Mouse (Mus musculus): ENCODE results near the gene Sirt4. TPM values are rescaled to one million over a fixed set of nuclear protein-coding genes. Genes with fewer than 3 reads are reported as not detected.

The Sirt4 gene
- polyA plus RNA-seq, 1 experiment, result 6.3 TPM

DNA sequence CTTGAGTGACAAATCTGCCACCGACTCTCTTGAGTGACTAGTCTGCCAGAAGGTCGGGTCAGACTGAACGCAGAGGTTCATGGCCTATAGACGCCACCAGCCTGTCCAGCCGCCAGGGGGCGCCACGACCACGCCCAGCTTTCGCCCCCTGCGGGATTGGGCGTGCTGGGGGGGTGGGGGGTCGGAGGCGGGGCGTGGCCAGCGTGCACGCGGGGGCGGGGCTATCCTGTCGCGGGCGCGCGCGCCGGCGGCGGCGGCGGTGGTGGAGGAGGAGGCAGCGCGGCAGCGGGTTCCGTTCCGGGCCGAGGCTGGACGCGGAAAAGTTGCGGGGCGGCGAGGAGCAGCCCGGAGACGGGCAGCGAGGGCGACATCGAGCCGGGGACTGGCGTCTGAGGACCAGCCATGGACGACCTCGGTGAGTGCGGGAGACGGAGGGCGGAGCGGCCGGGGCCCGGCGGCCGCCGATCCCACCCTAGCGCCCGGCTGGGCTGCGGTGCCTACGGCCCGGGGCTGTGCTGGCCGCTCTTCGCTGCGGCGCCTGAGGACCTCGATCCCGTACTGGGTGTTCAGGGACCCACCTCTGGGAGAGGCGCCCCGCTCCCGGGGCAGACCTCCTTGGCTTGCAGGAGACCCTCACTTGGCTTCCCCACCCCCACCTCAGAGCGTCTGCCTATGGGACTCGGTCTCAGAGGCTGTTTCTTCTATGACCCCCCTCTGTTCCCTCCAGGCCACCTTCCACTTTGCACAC is 22.1 kb upstream of the Sirt4 start, which contains the start of gene Pxn:
Gene Pxn (plus strand): TSS at position 223 of the 748 bp plus-strand sequence.
- no peak for TF ChIP-seq GATA1 (IDR thresholded peaks at IDR 0.05; ENCODE audit: low read length)

DNA sequence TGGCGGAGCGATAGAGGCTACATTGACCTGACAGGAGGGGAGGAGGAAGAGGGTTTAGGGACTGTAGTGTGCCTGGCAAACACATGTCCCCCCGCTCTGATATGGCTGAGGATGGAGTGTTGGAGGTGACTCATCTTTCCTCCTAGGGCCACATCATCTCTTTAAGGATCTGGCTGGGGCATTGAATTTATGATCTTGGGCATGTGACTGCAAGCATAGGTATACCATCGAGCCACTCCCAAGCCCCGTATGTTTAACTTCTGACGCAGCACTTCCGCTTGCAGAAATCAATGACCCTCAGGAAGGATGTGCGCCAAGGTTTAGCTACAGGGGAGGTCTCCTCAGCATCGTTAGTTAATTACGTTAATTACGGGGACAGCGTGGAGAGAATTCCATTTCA is 18.5 kb upstream of the Sirt4 start:
- no peak for TF ChIP-seq GATA1 (IDR thresholded peaks at IDR 0.05; ENCODE audit: low read length)

- no peak for TF ChIP-seq GATA1 (IDR thresholded peaks at IDR 0.05; ENCODE audit: low read length)
Measured at GRCm38 (mm10) chr5:115500383-115500935, 15.9 kb upstream of the Sirt4 start.

GRCm38 (mm10) chr5:115498307-115499240 is 14.0 kb upstream of the Sirt4 start:
- no peak for TF ChIP-seq GATA1 (IDR thresholded peaks at IDR 0.05; ENCODE audit: low read length)

DNA sequence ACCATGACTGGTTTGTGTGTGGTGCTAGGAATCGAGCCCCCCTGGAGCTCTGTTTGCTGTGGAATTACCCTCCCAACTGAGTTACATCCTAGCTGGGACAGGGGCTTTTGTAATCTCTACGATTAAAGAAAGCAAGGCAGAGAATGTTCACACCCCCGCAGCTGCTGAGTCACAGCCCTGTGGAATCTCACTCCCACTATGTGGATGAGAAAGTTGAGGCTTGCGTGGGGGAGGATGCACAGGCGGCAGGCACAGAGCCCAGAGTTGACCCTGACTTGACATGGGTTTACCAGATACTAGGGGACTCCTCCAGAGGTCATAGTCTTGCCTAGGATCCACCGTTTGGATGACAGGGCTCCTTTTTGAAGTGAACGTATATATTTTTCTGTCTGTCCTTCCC is 12.5 kb upstream of the Sirt4 start:
- TF ChIP-seq GATA1 (IDR thresholded peaks at IDR 0.05; ENCODE audit: low read length), result no peak

DNA sequence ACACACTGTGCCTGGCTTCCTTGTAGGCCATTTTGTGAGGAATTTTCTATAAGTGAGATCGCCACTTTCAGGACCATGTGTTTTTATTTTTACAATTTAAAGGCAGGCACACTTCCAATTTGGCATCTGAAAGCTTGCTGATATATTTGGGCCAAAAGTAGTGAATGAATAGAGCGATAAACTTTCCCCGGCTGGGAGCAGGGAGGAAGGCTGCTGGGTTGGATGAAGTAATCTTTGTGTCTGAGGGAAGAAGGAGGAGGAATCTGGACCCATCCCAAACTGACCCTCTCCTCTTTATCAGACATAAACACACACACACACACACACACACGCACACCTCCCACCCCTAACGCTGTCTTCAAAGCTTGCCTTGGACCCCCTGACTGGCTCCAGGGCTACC is 8.9 kb upstream of the Sirt4 start:
- TF ChIP-seq GATA1 (IDR thresholded peaks at IDR 0.05; ENCODE audit: low read length), result no peak

DNA sequence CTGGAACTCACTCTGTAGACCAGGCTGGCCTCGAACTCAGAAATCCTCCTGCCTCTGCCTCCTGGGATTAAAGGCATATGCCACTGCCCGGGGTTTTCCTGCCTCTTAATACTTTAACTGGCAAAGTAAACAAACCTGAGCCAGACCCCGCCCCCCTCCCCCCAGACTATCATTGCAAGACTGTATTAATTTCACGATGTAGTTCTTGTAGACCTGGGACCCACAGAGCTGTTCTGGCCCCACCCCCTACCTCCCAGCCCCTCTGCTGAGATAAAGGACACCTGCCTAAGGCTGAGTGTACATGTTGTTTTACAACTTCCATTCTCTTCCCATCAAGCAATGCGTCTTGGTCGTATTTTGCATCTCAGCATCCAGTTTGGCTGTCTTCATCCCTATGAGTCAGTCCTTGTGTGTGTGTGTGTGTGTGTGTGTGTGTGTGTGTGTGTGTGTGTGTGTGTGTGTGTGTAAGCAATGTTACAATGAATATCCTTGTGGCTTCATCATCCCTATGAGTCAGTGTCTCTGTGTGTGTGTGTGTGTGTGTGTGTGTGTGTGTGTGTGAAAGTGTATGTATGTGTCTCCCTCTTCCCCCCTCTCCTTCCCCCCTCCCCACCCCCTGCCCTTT is 8.3 kb upstream of the Sirt4 start:
- no peak for TF ChIP-seq GATA1 (IDR thresholded peaks at IDR 0.05; ENCODE audit: low read length)

GRCm38 (mm10) chr5:115491771-115492322 is 7.3 kb upstream of the Sirt4 start:
- no peak for TF ChIP-seq GATA1 (IDR thresholded peaks at IDR 0.05; ENCODE audit: low read length)

DNA sequence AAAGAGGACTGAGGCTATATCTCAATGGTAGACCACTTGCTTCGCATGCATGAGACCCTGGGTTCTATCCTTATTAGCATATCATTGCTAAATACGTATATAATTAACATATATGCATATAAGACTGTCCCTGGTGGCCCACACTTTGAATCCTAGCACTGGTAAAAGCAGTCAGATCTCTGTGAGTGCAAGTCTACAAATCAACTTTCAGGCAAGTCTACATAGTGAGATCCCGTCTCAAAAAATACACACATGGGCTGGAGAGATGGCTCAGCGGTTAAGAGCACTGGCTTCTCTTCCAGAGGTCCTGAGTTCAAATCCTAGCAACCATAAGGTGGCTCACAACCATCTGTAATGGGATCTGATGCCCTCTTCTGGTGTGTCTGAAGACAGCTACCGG is 6.6 kb upstream of the Sirt4 start:
- TF ChIP-seq GATA1 (IDR thresholded peaks at IDR 0.05; ENCODE audit: low read length), result no peak

DNA sequence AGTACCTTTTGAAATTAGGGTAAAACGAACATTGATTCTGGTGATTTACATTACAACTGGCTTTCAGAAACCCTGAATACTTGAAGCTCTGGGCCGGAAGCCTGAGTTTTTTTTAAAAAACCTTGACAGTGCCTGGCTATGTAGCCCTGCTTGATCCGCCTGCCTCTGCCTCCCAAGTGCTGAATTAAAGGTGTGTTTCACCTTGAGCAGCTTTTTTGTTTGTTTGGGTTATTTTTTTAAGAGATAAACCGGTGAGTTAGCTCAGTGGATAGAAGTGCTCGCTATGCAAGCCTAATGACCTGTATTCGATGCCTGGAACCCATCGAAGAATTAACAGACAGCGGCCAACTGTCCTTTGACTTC is 6.1 kb upstream of the Sirt4 start:
- no peak for TF ChIP-seq GATA1 (IDR thresholded peaks at IDR 0.05; ENCODE audit: low read length)

DNA sequence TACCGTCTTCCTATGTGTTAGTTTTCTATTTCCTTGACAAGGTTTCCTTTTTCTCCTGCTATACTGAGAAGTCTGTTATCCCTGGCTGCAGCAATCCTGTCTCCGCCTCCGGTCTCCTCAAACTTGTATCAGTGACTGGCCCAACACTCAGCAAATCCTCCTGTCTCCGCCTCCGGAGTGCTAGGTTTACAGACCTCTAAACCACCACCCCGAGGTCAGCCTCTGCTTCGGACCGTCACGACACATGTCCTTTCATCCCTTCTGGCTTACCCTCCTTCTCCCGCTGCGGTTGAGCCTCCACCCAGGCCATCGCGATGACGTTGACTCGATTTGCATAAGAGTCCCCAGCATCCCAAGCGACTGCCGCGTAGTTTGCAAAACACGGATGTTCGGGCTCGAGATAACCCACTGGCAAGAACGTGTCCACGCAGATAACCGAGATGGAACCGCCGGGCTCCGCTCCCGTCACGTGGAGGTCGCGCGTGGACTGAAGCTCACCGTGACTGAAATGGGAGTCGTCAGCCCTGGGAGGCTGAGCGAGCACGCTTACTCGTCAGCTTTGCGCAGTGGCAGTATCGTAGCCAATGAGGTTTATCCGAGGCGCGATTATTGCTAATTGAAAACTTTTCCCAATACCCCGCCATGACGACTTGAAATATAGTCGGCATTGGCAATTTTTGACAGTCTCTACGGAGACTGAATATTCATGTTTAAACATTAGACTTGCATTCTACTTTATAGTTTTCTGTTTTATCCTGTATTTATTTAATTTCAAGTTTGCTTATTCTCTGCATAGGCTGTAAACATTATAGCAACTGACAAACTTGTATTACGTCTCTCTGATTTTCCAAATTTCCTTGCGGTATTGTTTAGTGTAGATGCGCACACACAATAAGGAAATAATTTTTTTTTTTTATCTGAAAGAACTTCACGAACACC is 5.4 kb upstream of the Sirt4 start:
- no peak for TF ChIP-seq GATA1 (IDR thresholded peaks at IDR 0.05; ENCODE audit: low read length)

GRCm38 (mm10) chr5:115488841-115489698 is 4.5 kb upstream of the Sirt4 start:
- no peak for TF ChIP-seq GATA1 (IDR thresholded peaks at IDR 0.05; ENCODE audit: low read length)

- TF ChIP-seq GATA1 (IDR thresholded peaks at IDR 0.05; ENCODE audit: low read length), result no peak
Measured at GRCm38 (mm10) chr5:115487942-115488580, 3.5 kb upstream of the Sirt4 start.

Measured in G1E-ER4 (cell line).